Mouse (Mus musculus) kidney, embryonic 14.5 days (tissue): ENCODE measurements at regions not wholly inside any gene's neighbourhood (a gene's known extent, or its start where the extent isn't known, plus 50 kb on each side); places are given as distances from the start of the nearest gene placed in this dataset.

ENCODE experiments used
- ATAC-seq: fragments of 200-750 bp; cut with Nextera tagmentation; 2 replicates; pipeline ENCODE4 v1.8.0; 2017; ENCODE audit warnings: moderate number of reproducible peaks, mild to moderate bottlenecking, moderate TSS enrichment, moderate library complexity; ENCODE audit not compliant: low FRiP score, low TSS enrichment
- H3K27ac ChIP-seq: fragments of 300-500 bp; sonication (generic); 2 replicates; pipeline ENCODE4 v1.5.1; 2014; ENCODE audit warnings: low read depth, mild to moderate bottlenecking, low read length, moderate library complexity, mixed read lengths
- H3K27me3 ChIP-seq: fragments of 300-500 bp; sonication (generic); 2 replicates; pipeline ENCODE4 v1.6.1; 2014; ENCODE audit warnings: mild to moderate bottlenecking, low read length; ENCODE audit not compliant: control insufficient read depth, insufficient read depth
- H3K36me3 ChIP-seq: fragments of 300-500 bp; sonication (generic); 2 replicates; pipeline ENCODE4 v1.6.1; 2014; ENCODE audit warnings: low read length, mixed read lengths; ENCODE audit not compliant: control insufficient read depth, insufficient read depth
- H3K4me1 ChIP-seq: fragments of 300-500 bp; sonication (generic); 2 replicates; pipeline ENCODE4 v1.6.1; 2014; ENCODE audit warnings: low read length, mixed read lengths; ENCODE audit not compliant: control insufficient read depth, insufficient read depth
- H3K4me2 ChIP-seq: fragments of 300-500 bp; sonication (generic); replicated peaks from 2 replicates; pipeline ENCODE4 v1.6.1; 2014; ENCODE audit warnings: low read depth, mild to moderate bottlenecking, low read length
- H3K4me3 ChIP-seq: fragments of 300-500 bp; sonication (generic); 2 replicates; pipeline ENCODE4 v1.5.1; 2014; ENCODE audit warnings: mild to moderate bottlenecking, low read length
- H3K9ac ChIP-seq: fragments of 300-500 bp; sonication (generic); 2 replicates; pipeline ENCODE4 v1.6.1; 2014; ENCODE audit warnings: low read depth, mild to moderate bottlenecking, low read length, moderate library complexity
- H3K9me3 ChIP-seq: fragments of 300-500 bp; sonication (generic); 2 replicates; pipeline ENCODE4 v1.6.1; 2016; ENCODE audit warnings: low read length; ENCODE audit not compliant: control insufficient read depth
- WGBS: fragments of 180-500 bp; shearing (Covaris S2); extraction: QIAGEN DNeasy Blood & Tissue Kit; methylation state at CpG from one replicate; pipeline ENCODE4 v1.1.7; 2014; 5-methylcytosine and 5-hydroxymethylcytosine counted together

- no peak overlapping the region for H3K4me3 ChIP-seq
- peak overlapping the region; percentile 70; the same call in 1 of the 2 replicates for H3K27ac ChIP-seq
- H3K4me1 ChIP-seq = no peaks in the 10 kb centered on the region; the same call in 1 of the 2 replicates
- WGBS = 3% methylated on average over 6 of the region's 6 CpGs
- H3K9me3 ChIP-seq = no peaks in the 10 kb centered on the region
- no peak overlapping the region for H3K9ac ChIP-seq
- H3K27me3 ChIP-seq = no peaks in the 10 kb centered on the region
- peak; percentile 92 for ATAC-seq
- H3K36me3 ChIP-seq = no peaks in the 10 kb centered on the region
- H3K4me2 ChIP-seq = no peak overlapping the region
Measured at GRCm38 (mm10) chr15:63163550-63164279, 681.3 kb downstream of the Gsdmc2 start.

GRCm38 (mm10) chr15:63162881-63163549 lies 682.0 kb downstream of the Gsdmc2 start:
- no peak overlapping the region for H3K4me2 ChIP-seq
- H3K27ac ChIP-seq = peak overlapping the region; percentile 70; the same call in 1 of the 2 replicates
- no peaks in the 10 kb centered on the region for H3K9me3 ChIP-seq
- peak; percentile 51; the same call in 1 of the 2 replicates for ATAC-seq
- H3K4me3 ChIP-seq = no peak overlapping the region
- no peaks in the 10 kb centered on the region; the same call in 1 of the 2 replicates for H3K4me1 ChIP-seq
- WGBS = 48% methylated on average over 4 of the region's 4 CpGs
- H3K27me3 ChIP-seq = no peaks in the 10 kb centered on the region
- H3K9ac ChIP-seq = no peak overlapping the region
- no peaks in the 10 kb centered on the region for H3K36me3 ChIP-seq

DNA sequence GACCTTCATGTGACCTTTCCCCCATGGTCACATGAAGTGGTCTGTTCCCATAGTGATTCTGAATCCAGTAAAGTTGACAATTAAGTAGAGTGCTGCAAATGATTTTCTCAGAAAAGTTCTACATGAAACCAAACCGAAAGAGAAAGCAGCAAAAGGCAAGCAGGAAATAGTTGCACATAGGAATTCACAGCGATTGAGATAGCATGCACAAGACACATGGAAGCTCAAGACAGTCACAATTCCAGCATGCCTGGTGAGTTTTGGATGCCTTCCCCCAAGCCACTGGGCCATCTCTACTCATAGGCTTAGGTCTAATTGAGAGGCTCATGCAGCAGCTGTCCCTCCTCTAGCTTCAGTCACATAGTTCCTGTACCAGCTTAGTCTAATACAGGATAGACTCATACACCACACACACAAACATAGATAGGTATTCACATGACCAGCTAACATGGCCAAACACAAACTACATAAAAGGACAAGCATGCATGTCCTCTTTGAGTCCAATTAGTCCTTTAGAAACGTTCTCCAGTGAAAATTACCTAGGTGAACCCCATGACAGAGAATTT lies 721.8 kb downstream of the Gsdmc2 start:
- 87% methylated on average over 3 of the region's 3 CpGs for WGBS
- no peaks in the 10 kb centered on the region for H3K9me3 ChIP-seq
- no peaks in the 10 kb centered on the region for H3K36me3 ChIP-seq
- H3K4me1 ChIP-seq = no peaks in the 10 kb centered on the region
- H3K4me2 ChIP-seq = no peak overlapping the region
- H3K9ac ChIP-seq = no peak overlapping the region
- H3K27me3 ChIP-seq = no peaks in the 10 kb centered on the region
- no peak overlapping the region for H3K27ac ChIP-seq
- H3K4me3 ChIP-seq = no peak overlapping the region
- ATAC-seq = no peak

DNA sequence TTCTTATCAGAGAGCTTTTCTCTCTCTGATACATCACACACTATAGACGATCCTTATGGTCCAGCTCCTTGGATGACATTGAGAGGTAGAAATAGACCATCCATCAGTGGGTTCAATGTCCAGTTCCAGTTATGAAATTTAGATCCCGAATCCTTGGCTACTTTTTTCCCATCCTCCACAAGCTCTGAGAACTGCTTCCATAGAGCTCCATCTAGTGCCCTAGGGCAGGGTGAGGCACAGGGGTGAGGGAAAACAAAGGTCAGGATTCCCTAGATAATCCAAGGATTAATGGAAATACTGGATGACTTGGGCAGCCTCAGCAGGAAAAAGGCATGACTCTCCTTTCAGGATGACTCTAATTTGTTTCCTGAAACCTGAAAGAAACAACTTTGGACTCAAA lies 732.1 kb downstream of the Gsdmc2 start:
- Histone ChIP-seq H3K27me3 (no peaks in the 10 kb centered on the region), H3K9ac (no peak overlapping the region), H3K27ac (no peak overlapping the region), H3K4me3 (no peak overlapping the region), H3K9me3 (no peaks in the 10 kb centered on the region), H3K4me2 (no peak overlapping the region), H3K4me1 (no peaks in the 10 kb centered on the region), H3K36me3 (no peaks in the 10 kb centered on the region)
- 79% methylated on average over 2 of the region's 2 CpGs for WGBS
- no peak for ATAC-seq

GRCm38 (mm10) chr15:63100093-63100492 lies 744.9 kb downstream of the Gsdmc2 start:
- no peak overlapping the region for H3K9ac ChIP-seq
- H3K27ac ChIP-seq = no peak overlapping the region
- H3K9me3 ChIP-seq = no peaks in the 10 kb centered on the region
- 85% methylated on average over 3 of the region's 3 CpGs for WGBS
- no peaks in the 10 kb centered on the region for H3K36me3 ChIP-seq
- H3K4me1 ChIP-seq = no peaks in the 10 kb centered on the region
- no peak overlapping the region for H3K4me2 ChIP-seq
- no peak overlapping the region for H3K4me3 ChIP-seq
- ATAC-seq = no peak
- H3K27me3 ChIP-seq = no peaks in the 10 kb centered on the region

GRCm38 (mm10) chr15:63081972-63082371 lies 763.0 kb downstream of the Gsdmc2 start:
- Histone ChIP-seq H3K4me3 (no peak overlapping the region), H3K27ac (no peak overlapping the region), H3K4me2 (no peak overlapping the region), H3K9ac (no peak overlapping the region), H3K4me1 (no peaks in the 10 kb centered on the region), H3K27me3 (no peaks in the 10 kb centered on the region), H3K9me3 (no peaks in the 10 kb centered on the region), H3K36me3 (no peaks in the 10 kb centered on the region)
- ATAC-seq = no peak

DNA sequence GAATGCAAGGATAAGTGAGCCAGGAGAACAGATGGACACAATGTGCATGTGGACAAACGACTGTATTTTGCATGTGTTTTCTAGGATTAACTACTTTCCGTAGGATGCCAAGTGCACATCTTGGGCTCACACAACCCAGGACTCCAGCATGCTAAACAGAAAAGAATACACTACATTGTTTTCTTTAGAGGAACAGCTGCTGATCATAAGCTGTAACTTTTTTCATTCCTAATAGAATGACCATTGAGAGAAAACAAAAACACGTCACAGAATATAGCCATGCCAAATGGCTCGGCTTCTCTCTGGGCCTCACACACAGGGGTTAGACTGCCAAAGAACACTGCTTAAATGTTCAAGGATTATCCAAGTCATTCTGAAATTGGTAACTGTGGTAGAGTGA lies 765.2 kb downstream of the Gsdmc2 start:
- Histone ChIP-seq H3K27me3 (no peaks in the 10 kb centered on the region), H3K9me3 (no peaks in the 10 kb centered on the region), H3K4me1 (no peaks in the 10 kb centered on the region), H3K36me3 (no peaks in the 10 kb centered on the region), H3K27ac (no peak overlapping the region), H3K4me3 (no peak overlapping the region), H3K9ac (no peak overlapping the region), H3K4me2 (no peak overlapping the region)
- WGBS = 80% methylated on average over 4 of the region's 4 CpGs
- ATAC-seq = no peak

DNA sequence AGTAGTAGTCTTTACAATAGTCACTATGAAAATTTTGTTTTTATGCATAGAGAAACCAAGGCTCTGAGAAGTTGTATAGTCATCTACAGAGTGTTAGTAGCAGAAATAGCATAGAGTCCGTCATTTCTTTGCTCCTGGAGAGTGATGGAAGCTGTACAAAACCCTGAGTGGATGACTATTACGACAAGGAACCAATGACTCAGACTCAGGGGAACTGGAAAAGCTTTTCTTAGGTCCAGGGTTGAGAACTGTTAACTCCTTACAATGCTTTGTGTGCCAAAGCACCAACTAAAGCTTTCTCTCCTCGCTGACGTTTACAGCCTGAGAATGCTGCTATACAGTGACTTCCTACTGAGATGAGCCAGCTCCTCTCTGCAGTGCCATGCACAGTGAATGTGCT lies 773.1 kb downstream of the Gsdmc2 start:
- Histone ChIP-seq H3K4me2 (no peak overlapping the region), H3K4me3 (no peak overlapping the region), H3K9ac (no peak overlapping the region), H3K36me3 (no peaks in the 10 kb centered on the region), H3K9me3 (no peaks in the 10 kb centered on the region), H3K27ac (no peak overlapping the region), H3K27me3 (no peaks in the 10 kb centered on the region), H3K4me1 (no peaks in the 10 kb centered on the region)
- WGBS = 88% methylated on average over 4 of the region's 4 CpGs
- no peak for ATAC-seq

DNA sequence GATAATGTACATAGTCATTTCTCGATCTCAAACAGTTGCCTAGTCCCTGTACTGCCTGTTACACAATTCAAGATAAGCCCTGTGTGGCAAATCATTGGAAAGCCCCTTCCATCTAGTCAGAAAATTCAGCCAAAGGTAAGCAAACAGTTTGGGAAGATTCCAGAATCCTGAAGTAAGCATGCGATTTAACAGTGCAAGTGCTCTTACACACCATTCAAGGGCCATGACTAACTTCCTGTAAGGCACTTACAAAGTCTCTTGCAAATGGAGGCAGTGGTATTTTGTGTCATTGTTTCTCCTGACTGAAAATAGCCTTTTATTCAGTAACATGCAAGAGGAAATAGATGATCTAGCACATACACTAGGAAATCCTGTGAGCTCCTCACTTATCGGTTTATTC lies 777.9 kb downstream of the Gsdmc2 start:
- Histone ChIP-seq H3K4me3 (no peak overlapping the region), H3K27me3 (no peaks in the 10 kb centered on the region), H3K4me2 (no peak overlapping the region), H3K27ac (no peak overlapping the region), H3K36me3 (no peaks in the 10 kb centered on the region), H3K9me3 (no peaks in the 10 kb centered on the region), H3K4me1 (no peaks in the 10 kb centered on the region), H3K9ac (no peak overlapping the region)
- no peak for ATAC-seq
- WGBS = 87% methylated on average over 3 of the region's 3 CpGs
